Mouse (Mus musculus): Measurements from ENCODE around the gene Asb1.

- no peak for TF ChIP-seq CTCF (IDR thresholded peaks at IDR 0.05; ENCODE audit: insufficient read depth, low read depth, low read length)
- no peak for TF ChIP-seq POLR2A (IDR thresholded peaks at IDR 0.05; ENCODE audit: insufficient read depth, low read depth, low read length)
Measured at GRCm38 (mm10) chr1:91567269-91567668, 26.9 kb downstream of the Asb1 start.

All from olfactory bulb, adult 2 months (tissue).